In the genomic region with DNA sequence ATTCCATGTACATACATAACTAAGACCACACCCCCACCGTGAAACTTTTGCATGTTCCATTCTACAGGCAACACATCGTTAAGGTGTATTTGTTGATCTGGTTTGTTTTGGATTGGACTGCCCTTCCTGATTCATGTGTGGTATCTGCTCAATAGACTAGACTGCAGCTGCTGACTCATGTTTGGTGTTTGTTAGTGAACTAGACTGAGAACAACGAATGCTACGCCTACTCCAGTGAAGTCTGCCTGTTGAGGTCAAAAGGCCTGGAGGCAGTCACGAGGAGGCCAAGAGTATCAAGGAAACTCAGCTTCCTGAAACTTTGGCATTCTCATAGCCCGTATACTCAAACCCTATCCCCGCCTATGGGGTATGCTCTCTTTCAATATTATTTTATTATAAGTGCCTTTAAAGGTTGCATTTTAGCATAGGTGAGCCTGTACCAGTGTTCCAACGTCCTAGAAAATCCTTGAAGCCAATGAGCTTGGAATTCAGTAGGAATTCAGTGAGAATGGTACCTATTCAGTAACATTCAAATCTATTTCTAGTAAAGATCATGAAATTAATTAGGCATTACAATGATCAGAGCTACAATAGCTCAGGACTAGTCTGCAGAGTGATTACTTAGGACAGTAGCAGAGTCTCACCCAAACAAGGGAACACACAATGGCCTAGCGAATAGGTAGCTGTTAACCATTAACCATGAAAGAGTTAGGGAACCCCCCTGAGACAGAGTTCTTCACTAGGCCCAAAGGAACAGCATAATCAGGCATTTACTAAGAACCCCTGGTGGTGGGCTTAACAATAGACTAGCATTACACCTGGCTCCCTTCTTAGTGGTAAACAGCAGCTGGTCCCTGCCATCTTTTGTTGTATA, we compare ENCODE assay signal across 2 mouse cellular contexts. TPM values are rescaled to one million over a fixed set of nuclear protein-coding genes. Genes with fewer than 3 reads are reported as not detected.
"Had no signal": no experiment of that assay in that cellular context is flagged by ENCODE, and none has a peak within 500 bp of the region (broad histone marks: within the 10 kb centered on the region; RNA-seq: fewer than 3 reads in every experiment).

No protein-coding gene starts in this region.

RNA-seq across cellular contexts. Expression of a gene that starts 43.6 kb away (rescaled TPM):
- total RNA-seq: megakaryocyte, adult 5-6 weeks; megakaryocyte-erythroid progenitor cell, adult 5-6 weeks had no signal
